Mouse (Mus musculus) bone marrow, adult 2 months (tissue): ENCODE measurements around the gene Pafah1b2.

Source experiments
- CTCF ChIP-seq: fragments of 200-500 bp; IDR thresholded peaks from 2 replicates; pipeline ENCODE4 v1.5.1; 2011; ENCODE audit warnings: low read length, control low read depth; ENCODE audit not compliant: control insufficient read depth, insufficient read depth
- POLR2A ChIP-seq: fragments of 200-500 bp; IDR thresholded peaks from 2 replicates; pipeline ENCODE4 v1.6.1; 2011; ENCODE audit warnings: low read depth, mild to moderate bottlenecking, control low read depth, low read length, borderline replicate concordance; ENCODE audit not compliant: control insufficient read depth

GRCm38 (mm10) chr9:46033058-46033457 is 20.6 kb upstream of the Pafah1b2 start:
- TF ChIP-seq CTCF = no peak
- no peak for TF ChIP-seq POLR2A
